Mouse (Mus musculus): ENCODE results near the gene Sh3gl1.

The Sh3gl1 gene

GRCm38 (mm10) chr17:56021161-56021910 lies 15.1 kb downstream of the Sh3gl1 start:
- DNase-seq (ENCODE audit: low spot score), result no peak

- no peak for DNase-seq (ENCODE audit: low spot score)
These were observed 15.9 kb downstream of the Sh3gl1 start for GRCm38 (mm10) chr17:56020400-56021084.

- no peak for DNase-seq (ENCODE audit: low spot score)
These were observed 17.9 kb downstream of the Sh3gl1 start for GRCm38 (mm10) chr17:56018347-56019131.

- no peak for DNase-seq (ENCODE audit: low spot score)
These were observed 18.6 kb downstream of the Sh3gl1 start for GRCm38 (mm10) chr17:56017848-56018247.

- no peak for DNase-seq (ENCODE audit: low spot score)
These were observed 19.3 kb downstream of the Sh3gl1 start for GRCm38 (mm10) chr17:56016793-56017785.

- DNase-seq (ENCODE audit: low spot score), result no peak
These were observed 20.1 kb downstream of the Sh3gl1 start for GRCm38 (mm10) chr17:56016382-56016781.

- no peak for DNase-seq (ENCODE audit: low spot score)
These were observed 21.1 kb downstream of the Sh3gl1 start for GRCm38 (mm10) chr17:56015293-56015692.

- no peak for DNase-seq (ENCODE audit: low spot score)
These were observed 25.0 kb downstream of the Sh3gl1 start for GRCm38 (mm10) chr17:56011441-56011840.

- no peak for DNase-seq (ENCODE audit: low spot score)
These were observed 25.8 kb downstream of the Sh3gl1 start for GRCm38 (mm10) chr17:56010681-56011080.

- no peak for DNase-seq (ENCODE audit: low spot score)
These were observed 26.2 kb downstream of the Sh3gl1 start for GRCm38 (mm10) chr17:56010255-56010654.

- no peak for DNase-seq (ENCODE audit: low spot score)
These were observed 26.5 kb downstream of the Sh3gl1 start for GRCm38 (mm10) chr17:56009962-56010240.

GRCm38 (mm10) chr17:56009088-56009961 lies 27.1 kb downstream of the Sh3gl1 start:
- peak; percentile 63 for DNase-seq (ENCODE audit: low spot score)

- peak; percentile 66 for DNase-seq (ENCODE audit: low spot score)
These were observed 27.9 kb downstream of the Sh3gl1 start for GRCm38 (mm10) chr17:56008356-56009087.

- no peak for DNase-seq (ENCODE audit: low spot score)
These were observed 28.7 kb downstream of the Sh3gl1 start for GRCm38 (mm10) chr17:56007444-56008355.

- DNase-seq (ENCODE audit: low spot score), result no peak
These were observed 29.5 kb downstream of the Sh3gl1 start for GRCm38 (mm10) chr17:56006956-56007355.

- DNase-seq (ENCODE audit: low spot score), result no peak
These were observed 30.9 kb downstream of the Sh3gl1 start, which contains the start of the genes Stap2 and Mpnd for GRCm38 (mm10) chr17:56005415-56006061. Gene Stap2 (minus strand): TSS chr17:56005584. Gene Mpnd (plus strand): TSS chr17:56005711.

GRCm38 (mm10) chr17:56003000-56003399 lies 33.4 kb downstream of the Sh3gl1 start:
- no peak for DNase-seq (ENCODE audit: low spot score)

GRCm38 (mm10) chr17:55999794-56000499 lies 36.5 kb downstream of the Sh3gl1 start:
- DNase-seq (ENCODE audit: low spot score), result no peak

All from urinary bladder, postnatal 10 days (tissue).